Mouse (Mus musculus): Measurements from ENCODE around the gene Grhpr.
"Not testable (repeated sequence)": the region's sequence is repeated elsewhere in the genome, so short reads cannot be mapped to it uniquely, and the experiment has no call there.

The Grhpr gene

DNA sequence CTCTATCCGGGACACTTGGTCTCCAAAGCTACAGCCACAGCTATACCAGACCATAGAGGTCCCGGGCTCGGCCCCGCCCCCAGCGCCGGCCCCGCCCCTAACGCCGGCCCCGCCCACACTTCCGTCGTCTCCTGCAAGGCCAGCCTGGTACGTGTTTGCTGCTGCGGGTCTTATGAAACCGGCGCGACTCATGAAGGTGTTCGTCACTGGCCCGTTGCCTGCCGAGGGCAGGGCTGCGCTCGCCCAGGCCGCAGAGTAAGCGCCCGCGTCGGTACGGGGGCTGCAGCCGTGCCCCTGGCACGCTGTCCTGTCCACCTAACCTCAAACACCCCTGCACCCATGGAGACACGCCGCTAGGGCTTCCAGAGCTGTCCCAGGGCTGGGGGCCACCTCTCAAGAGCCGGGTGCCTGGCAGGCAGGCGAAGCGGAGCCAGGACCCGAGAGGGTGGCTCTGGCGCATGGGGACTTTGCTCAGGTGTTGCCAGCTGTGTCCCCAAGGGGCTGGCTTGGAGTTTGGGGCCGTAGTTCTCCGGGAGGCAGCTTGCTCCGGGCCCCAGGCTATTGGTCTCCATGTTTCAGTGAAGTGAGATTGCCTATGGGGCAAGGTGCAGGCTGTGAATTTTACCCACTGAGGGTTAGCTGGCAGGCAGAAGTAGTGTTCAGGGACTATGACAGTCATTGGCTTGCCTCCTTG, at the start of gene Grhpr:
Gene Grhpr, plus strand, starts transcription at position 116 of the 694 bp plus-strand sequence.
- DNase-seq = peak; percentile 88

DNA sequence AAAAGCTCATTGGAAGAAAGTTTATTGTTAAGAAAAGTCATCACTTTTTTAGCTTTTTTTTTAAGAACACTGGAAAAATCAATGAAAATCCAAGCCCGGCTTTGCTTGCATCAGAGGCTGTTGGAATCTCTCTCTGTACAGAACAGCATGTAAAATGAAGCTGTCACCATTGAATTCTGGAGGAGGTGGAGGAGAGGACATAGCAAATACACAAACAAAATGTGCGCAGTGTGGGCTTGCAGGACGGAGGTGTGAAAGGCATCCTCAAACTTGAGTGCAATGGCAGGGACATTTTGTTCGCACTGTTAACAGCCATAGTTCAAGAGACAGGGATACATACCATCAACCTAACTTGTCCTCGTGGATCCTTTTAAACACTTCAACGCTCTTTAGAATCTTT, 49.5 kb upstream of the Grhpr start:
- no peak for DNase-seq

DNA sequence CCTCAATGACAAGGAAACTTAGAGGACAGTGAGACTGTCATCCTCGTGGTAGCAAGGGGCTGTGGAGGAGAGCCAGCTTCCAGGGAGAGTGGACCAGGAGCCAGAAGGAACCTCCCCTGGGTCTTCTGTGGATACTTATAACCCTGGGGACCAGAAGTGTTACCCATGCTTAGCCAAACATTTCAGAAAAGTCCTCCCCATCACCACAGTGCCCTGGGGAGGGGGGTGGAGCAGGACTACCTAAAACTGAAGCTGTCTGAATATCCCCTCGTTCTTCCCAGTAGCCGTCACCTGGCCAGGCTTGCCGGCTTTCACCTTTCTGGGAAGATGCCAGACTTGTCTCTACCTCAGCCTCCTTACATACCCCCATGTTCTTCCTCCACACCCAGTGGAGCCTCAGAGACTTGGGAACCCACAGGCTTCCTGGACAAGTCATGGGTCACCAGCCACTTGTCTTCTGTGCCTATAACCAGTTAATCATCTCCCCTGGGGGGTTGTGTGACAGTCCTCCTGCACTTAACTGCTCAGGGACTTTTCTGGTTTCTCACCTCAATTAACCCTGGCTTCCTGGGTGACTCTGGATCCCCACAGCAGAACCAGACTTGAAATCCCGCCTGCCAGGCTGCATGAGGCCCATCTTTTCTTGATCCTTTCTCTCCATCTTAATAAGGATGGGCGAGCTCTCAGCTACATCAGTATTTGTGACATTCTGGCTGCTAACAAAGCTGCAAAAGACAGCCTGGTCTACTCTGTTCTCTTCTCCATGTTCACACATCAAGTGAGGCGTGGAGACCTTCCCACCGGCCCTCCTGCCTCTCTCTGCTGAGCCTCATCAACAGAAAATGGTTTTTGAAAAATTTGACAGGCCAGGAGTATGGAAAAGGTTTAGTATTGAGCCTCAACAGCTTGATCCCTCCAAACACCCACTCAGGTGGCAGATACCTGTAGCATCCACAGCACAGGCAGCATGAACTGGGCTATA, 42.5 kb upstream of the Grhpr start:
- DNase-seq = no peak

DNA sequence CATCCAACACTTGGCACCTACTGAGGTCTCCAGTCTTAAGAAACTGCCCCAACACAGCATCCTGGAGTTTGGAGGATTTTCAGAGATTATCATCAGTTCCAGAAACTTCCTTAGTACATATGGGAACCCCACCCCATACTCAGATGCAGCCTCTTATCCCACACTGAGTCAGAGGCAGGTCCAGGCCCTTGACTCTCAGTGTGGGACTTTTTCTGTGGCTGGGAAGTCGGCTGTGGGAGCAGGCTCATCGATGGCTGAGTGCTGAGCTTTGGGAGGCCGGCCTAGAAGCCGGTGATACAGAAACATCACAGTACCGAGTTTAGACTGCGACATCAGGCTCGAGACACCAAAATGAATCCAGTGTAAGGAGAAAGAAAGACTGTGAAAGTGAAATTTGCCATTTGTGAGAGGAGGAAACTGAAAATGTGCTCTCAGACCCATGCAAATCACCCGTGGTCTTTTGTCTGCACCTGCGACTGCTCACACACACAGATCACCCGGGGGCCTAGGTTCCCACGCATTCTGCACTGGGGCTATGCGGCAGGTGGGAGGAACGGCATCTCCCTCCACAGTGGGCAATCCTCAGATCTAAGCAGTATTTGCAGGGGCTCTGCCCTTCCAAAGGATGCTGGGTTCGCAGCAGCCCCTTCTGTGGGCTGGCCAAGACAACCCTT, 41.5 kb upstream of the Grhpr start:
- no peak for DNase-seq

DNA sequence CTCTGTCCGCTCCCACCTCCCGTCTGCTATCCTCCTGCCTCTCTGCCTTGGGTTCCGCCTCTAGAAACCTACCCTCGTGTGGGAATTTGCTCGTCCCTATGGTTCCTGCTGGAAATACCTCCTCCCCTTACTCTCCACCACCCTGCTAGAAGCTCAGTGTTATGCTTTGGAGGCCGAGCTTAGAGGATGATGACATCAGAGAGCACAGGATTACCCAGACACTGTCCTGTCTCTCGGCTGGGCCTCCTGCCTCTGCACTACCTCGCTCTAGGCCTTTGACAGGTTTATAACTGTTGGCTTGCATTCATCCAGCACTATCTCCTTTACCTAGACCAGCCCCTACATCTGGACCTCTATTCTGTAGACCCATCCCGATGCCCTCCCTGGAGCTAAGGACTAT, 40.9 kb upstream of the Grhpr start:
- no peak for DNase-seq

DNA sequence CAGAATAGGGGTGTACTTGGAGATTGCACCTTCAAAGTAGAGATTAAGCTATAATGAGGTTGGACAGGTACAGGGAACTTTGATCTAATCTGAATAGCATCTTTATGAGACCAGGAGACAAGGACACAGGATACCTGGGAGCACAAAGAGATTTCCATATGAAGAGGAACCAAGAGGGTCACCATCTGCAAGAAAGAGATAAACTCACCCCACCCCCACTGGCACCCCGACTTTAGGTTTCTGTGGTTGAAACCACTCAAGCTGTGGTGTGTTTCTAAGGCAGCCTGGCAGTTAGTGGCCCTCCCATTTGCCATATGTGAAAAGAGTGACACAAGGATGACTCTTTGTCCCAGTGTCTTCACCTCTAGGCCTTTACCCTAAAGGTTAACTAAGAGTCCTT, 39.0 kb upstream of the Grhpr start:
- DNase-seq = no peak

DNA sequence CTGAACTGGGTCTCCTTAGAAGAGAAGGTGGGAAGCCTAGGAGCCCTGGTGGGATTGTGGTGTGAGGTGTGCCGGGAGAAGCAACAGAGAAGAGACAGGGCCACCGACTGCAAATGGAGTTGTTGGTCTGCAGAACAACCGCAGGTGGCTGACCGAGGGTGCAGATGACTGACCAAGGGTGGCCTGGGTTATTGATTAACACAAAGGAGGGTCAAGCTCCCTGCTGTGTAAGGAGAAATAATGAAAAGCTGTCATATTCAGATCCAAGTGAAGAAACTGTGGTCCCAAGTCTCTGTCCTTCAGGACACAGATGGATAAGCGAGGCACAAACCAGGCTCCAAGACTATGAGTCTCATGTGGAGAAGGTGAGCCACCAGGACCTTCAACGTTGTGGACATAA, 37.7 kb upstream of the Grhpr start:
- DNase-seq = no peak

DNA sequence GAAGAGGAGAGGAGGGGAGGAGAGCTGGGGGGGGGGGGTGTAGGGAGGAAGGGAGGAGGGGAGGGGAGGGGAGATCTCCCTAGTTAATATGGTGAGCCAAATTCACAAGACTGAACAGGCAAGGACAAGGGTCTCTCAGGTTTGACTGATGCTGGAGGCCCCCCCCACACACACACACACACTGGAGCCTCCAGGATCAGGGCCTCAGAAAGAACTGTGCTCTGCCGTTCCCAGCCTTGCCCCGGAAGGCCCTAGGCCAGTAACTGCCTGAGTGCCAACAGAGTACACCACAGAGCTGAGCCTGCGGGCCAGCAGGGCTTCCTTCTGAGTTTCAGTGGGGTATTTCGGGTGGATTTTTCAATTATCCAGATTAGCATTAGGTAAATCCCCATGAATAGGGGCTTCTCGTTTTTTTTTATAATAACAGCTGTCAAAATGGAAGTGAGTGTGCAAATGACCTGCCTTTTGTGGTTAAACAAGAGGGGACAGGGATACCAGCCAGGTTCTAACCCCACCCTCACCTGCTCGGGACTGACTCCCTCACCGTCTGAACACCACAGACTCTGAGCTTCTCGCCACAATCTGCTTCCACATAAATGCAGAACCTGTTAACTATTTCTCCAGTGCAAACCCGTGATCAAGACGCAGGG, 36.6 kb upstream of the Grhpr start:
- no peak for DNase-seq

DNA sequence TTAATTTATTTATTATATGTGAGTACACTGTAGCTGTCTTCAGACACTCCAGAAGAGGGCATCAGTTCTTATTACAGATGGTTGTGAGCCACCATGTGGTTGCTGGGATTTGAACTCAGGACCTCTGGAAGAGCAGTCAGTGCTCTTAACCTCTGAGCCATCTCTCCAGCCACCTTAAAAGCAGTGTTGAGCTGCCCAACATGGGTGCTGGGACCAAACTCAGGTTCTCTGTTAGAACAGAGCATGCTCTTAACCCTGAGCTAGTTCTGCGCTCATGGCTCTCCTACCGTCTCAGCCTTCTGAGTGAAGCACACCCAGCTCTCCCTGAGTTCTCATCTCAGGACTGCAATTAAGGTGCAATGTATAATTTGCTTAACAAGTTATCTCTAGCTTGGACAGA, 35.1 kb upstream of the Grhpr start:
- DNase-seq = not testable (repeated sequence)

DNA sequence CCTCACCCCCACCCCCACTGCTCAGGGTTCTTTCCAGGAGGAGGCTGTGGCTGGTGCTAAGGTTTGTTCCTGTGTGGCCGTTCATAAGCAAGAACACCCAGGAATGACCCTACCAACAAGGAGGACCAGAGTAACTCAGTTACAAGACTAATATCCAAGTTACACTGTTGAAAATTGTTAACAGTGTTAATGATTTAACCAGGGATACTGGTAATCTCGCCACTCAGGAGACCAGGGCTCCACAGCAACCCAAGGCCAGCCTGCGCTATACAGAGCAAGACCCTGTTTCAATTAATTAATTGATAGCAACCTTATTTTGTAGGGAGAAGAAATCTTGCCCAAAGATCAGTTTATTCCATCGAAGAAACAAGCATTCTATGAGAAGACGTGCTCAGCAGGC, 33.7 kb upstream of the Grhpr start:
- no peak for DNase-seq

DNA sequence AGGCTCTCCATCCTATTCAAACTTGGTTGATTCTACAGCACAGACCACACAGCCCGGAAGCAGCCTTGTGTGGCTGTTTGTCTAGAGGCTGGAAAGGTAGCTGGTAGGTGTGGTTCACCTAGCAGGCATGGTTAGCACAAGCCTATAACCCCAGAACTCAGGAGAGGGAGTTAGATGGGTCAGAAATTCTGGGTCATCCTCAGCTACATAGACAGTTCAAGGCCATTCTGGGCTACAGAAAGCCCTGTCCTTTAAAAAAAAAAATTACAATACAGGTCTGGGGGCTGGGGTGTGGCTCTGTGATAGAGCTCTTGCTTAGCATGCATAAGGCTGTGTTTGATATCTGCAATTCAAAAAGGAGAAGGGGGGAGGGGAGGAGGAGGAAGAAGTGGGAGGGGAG, 32.9 kb upstream of the Grhpr start:
- DNase-seq = no peak

DNA sequence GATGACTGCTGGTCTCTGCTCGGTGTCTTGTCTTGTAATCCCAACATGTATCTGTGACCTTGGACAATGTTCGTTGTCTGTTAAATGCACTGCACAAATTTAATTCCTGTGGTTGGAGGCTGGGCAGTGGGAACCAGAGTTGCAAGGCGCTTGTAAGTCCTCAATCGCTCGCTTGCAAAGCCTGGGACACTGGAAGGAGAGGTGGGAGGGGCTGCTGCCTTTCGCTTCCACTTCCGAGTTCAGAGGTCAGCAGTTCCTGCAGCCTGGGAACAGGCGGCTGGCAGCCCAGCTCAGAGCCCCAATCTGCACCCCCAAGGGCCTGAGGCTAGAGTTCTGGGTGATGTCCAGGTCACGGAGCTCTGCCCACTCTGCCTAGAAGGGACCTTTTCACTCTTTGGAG, 28.2 kb upstream of the Grhpr start:
- DNase-seq = no peak

DNA sequence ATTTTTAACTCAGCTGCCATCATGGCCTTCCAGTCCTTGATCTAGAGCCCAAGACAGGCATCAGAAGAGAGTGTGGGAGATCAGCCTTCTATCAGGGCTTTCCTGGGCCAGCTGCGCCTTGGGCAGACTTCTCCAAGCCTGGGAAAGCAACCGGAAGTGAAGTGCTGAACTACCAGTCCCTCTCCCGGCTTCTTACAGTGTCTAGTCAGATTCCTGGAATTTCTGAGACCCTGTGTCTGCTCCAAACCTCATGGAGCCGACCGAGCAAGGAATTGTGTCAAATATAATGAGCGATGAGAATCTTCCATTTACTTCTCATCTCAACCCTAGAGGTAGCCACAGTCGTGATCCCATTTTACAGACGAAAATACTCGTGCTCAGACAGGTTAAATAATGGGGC, 22.4 kb upstream of the Grhpr start:
- DNase-seq = no peak

DNA sequence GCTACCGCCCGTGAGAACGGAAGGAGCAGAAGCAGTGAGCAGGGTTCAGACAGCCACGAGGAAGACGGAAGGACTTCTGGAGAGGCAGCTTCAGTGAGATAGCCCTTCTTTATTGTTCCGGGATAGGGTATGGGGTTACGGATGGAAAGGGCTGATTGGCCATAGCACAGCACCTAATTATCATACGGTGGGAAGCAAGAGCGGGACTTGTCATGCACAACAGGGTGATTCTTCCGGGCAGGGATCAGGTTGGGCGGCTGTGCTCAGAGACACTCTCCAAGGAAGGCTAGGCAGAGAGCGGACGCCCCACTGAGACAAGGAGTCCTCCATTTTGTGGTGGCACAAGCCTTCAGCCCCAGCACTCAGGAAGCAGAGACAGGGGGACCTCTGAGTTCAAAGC, 22.0 kb upstream of the Grhpr start:
- DNase-seq = no peak

DNA sequence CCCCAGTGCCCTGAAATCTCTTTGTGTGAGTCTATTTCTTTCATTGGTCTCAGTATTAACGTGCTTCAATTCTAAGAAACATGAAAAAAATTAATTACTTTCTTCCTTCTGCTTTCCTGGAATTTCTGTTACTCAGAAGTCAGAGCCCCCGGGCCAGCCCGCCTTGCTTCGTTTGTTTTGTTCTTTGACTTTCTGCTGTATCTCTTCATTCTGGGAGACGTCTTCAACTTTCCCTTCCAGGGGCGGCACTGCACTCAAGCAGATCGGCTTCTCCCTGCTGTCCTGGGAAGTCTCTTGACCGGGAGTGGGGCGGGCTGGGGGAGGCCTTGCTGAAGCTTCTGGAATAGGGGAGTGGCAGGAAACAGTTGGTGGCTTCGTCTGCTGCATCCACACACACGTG, 18.0 kb upstream of the Grhpr start:
- DNase-seq = no peak

DNA sequence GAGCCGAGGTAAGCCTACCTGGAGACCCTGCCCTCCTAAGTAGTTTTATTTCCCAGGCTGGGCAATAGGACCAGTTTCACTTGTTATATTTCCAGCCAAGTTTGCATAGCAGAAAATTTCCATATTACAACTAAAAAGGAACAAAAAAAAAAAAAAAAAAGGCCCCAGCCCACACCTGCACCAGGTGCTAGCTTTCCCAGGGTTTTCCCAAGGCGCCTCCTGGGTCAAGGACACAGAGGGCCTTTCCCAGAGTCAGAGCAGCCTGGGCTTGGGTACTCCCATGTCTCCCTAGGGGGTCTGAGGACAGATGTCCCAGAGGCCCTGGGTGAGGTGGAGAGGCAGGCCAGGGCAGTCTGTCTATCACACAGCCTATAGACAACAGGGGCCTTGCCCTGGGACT, 16.0 kb upstream of the Grhpr start:
- no peak for DNase-seq

DNA sequence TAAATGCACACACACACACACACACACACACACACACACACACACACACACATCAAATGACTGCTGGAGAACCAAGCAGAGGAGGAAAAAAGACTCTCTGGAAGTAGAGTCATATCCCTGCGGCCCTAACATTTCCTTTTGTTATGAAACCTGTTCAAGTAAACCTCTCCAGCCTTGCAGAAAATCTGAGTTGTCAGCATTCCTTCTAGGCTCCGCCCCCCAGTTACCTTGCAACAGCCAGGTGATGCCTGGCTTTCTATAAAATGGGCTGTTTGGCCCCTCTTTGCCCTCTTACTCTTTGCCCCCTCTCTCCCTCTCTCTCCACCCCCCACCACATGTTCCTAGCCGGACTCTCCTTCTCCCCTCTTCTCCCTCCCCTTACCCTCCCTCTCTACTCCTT, 15.5 kb upstream of the Grhpr start:
- DNase-seq = no peak

DNA sequence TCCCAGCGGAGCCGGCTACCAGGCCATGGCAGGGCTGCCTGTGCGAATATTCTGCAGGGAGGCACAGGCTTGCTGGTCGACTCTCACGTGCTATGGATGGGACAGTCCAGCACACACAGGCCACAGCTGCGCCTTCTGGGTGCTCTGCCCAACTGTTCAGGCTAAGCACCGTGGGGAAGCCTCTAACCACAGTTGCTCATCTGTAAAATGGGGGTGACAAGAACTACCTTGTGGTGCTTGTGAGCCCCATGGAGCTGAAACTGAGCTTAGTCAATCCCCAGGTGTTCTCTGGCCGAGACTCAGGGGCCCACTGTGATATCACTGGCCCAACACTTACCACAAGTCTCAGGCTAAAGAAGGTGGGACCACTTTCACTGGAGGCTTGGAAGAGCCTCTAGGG, 13.8 kb upstream of the Grhpr start:
- no peak for DNase-seq

DNA sequence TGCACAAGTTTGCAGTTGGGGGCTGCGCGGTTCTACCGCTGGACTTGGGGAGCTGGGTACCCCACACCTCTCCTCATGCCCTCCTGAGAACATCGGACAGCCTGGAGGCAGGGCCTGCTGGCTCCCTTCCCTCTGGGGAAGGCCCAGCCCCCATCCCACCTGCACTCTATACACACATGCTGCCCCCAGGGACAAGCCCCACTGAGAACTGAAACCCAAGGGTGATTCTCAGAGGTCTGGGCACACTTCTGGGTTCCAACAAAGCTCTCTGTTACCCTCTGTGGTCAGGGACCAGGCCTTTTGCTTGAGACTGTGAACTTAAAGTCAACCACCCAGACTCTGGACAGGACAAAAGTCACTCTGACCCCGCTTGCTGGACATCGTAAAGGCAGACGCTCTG, 11.1 kb upstream of the Grhpr start:
- DNase-seq = no peak

DNA sequence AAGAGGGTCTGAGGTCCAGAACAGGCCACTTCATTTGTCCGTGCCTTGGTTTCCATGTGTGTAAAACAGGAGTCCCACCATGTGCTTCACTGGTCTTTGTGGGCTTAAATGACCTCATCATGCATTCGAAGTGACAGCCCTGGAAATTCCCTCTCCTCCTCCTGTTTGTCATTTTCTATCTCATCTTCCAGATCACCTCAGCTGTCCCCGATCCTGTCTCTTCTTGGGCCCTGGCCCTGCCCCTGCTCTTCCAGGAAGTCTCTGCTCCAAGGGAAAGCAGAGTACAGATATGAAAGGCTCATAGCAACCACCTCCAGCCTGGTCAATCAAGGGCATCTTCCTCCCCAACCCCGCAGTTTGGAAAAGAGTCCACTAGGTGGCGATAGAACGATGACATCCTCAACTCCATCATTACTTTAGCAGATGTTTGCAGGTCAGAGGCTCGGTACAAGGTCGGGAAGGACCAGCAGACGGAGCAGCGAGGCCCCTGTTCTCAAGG, 10.5 kb upstream of the Grhpr start:
- DNase-seq = peak in 1 of 2 experiments; percentile 54

DNA sequence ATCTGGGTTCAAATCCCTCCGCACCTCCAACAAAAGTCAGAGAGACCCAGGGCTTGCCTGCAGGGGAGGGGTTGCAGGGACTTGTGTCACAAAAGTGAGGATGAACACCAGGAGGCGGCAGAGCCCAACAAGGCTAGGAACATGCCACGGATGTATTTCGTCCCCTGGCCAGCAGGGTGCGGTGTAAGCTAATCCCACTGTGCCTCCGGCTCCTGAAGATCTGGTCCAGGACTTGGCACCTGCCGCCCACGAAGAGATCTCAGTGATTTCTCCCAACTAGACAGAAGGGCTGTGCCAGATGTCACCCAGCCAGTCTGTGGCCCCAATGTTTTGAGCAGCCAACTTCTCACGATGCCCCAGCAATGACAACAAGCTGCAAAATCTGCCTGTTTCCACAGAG, 7.7 kb upstream of the Grhpr start:
- DNase-seq = peak; percentile 90 to 93

DNA sequence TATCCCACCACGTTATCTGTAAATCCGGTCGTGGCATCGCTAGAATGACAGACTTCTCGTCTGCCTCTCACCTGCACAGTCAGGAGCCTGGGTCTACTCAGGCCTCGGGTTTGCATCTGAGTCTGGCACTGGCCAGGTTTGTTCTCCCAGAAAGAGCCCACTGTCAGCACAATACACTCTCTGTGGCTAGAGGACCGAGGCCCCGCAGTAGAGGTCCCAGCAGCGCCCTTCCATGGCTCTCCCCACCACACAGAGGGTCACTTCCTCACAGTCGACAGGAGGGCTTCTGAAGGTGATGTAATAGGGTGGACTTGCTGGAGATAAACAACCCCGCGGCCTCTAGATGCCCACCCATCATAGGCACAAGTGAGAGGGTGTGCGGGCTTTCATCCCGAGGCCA, 7.3 kb upstream of the Grhpr start:
- DNase-seq = no peak

DNA sequence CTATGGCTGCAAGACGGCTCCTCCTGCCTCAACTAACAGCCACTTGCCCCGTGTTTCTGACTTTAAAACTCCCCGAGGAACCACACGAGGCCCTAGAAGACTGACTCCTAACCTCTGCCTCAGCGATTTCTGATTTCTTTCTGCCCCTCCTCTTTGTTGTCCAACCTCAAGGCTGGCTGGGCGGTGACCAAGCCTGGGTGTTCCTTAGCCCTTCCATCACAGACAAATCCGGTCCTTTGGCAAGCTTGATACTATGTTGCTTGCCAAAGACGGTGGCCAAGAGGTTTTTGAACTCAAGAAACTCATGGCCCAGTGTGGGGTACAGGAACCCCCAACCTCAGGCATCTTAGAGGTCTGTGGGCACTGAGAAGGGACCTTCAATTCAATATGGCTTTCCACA, 6.9 kb upstream of the Grhpr start:
- no peak for DNase-seq
